Mouse (Mus musculus): ENCODE data around the gene Rbm38. TPM values are rescaled to one million over a fixed set of nuclear protein-coding genes. Genes with fewer than 3 reads are reported as not detected.

Gene Rbm38
- 1 to 10 TPM; 1.9 to 9.4 (median 3.8) TPM for total RNA-seq (2018; cell fraction: chromatin; rRNA removed)
- total RNA-seq (2018; cell fraction: cytosol; rRNA removed) = 10 to 100 TPM in 12 of 26 experiments, 1 to 10 TPM in 14; 6.2 to 13.4 (median 9.6) TPM
- 1 to 10 TPM; 3.0 to 9.8 (median 5.5) TPM for total RNA-seq (2018; cell fraction: nucleus; rRNA removed)
- polyA plus RNA-seq (2018) = 9.6 to 14.5 TPM (median 12.6 TPM) in 3 replicates

GRCm38 (mm10) chr2:173020430-173020829, at the start of gene Rbm38:
Gene Rbm38 (plus strand): TSS chr2:173020498.
- Histone ChIP-seq H3K4me3 (ENCODE audit: inconsistent target) (peak within 1 kb of the TSS; percentile 28), H3K27ac (no peak within 1 kb of the TSS), H3K36me3 (ENCODE audit: inconsistent target) (peaks cover 3% of the 10 kb centered on the region; the same call in 1 of the 2 replicates), H3K79me2 (ENCODE audit: inconsistent target) (peaks cover 30% of the 10 kb centered on the region)
- WGBS (ENCODE audit: missing documents) = 70% methylated on average over 11 of the region's 11 CpGs

- Histone ChIP-seq H3K27ac (no peak overlapping the region), H3K36me3 (ENCODE audit: inconsistent target) (no peaks in the 10 kb centered on the region), H3K79me2 (ENCODE audit: inconsistent target) (no peaks in the 10 kb centered on the region), H3K4me3 (ENCODE audit: inconsistent target) (no peak overlapping the region)
- WGBS (ENCODE audit: missing documents) = 81% methylated on average over 2 of the region's 2 CpGs
These were observed 48.4 kb upstream of the Rbm38 start for GRCm38 (mm10) chr2:172971865-172972264.

- Histone ChIP-seq H3K79me2 (ENCODE audit: inconsistent target) (no peaks in the 10 kb centered on the region), H3K36me3 (ENCODE audit: inconsistent target) (no peaks in the 10 kb centered on the region), H3K27ac (no peak overlapping the region), H3K4me3 (ENCODE audit: inconsistent target) (no peak overlapping the region)
- 69% methylated on average over 7 of the region's 7 CpGs for WGBS (ENCODE audit: missing documents)
These were observed 46.3 kb upstream of the Rbm38 start for GRCm38 (mm10) chr2:172973806-172974565.

GRCm38 (mm10) chr2:172974701-172975100, 45.6 kb upstream of the Rbm38 start:
- no peaks in the 10 kb centered on the region for H3K36me3 ChIP-seq (ENCODE audit: inconsistent target)
- H3K79me2 ChIP-seq (ENCODE audit: inconsistent target) = no peaks in the 10 kb centered on the region
- no peak overlapping the region for H3K27ac ChIP-seq
- no peak overlapping the region for H3K4me3 ChIP-seq (ENCODE audit: inconsistent target)
- WGBS (ENCODE audit: missing documents) = 90% methylated on average over 7 of the region's 7 CpGs

GRCm38 (mm10) chr2:172975159-172975558, 45.1 kb upstream of the Rbm38 start:
- Histone ChIP-seq H3K79me2 (ENCODE audit: inconsistent target) (no peaks in the 10 kb centered on the region), H3K4me3 (ENCODE audit: inconsistent target) (no peak overlapping the region), H3K27ac (no peak overlapping the region), H3K36me3 (ENCODE audit: inconsistent target) (no peaks in the 10 kb centered on the region)
- 96% methylated on average over 6 of the region's 6 CpGs for WGBS (ENCODE audit: missing documents)

- H3K4me3 ChIP-seq (ENCODE audit: inconsistent target) = no peak overlapping the region
- H3K79me2 ChIP-seq (ENCODE audit: inconsistent target) = no peaks in the 10 kb centered on the region
- WGBS (ENCODE audit: missing documents) = 8% methylated on average over 7 of the region's 7 CpGs
- H3K27ac ChIP-seq = no peak overlapping the region
- H3K36me3 ChIP-seq (ENCODE audit: inconsistent target) = no peaks in the 10 kb centered on the region
These were observed 43.5 kb upstream of the Rbm38 start for GRCm38 (mm10) chr2:172976661-172977238.

GRCm38 (mm10) chr2:172977409-172978130, 42.7 kb upstream of the Rbm38 start, which contains the start of gene Spo11:
Gene Spo11 (plus strand): TSS chr2:172977700.
- whole genome bisulfite sequencing (ENCODE audit: missing documents) = 19% methylated on average over 14 of the region's 14 CpGs
- no peak within 1 kb of the TSS for H3K4me3 ChIP-seq (ENCODE audit: inconsistent target)
- no peaks in the 10 kb centered on the region for H3K79me2 ChIP-seq (ENCODE audit: inconsistent target)
- no peak within 1 kb of the TSS for H3K27ac ChIP-seq
- H3K36me3 ChIP-seq (ENCODE audit: inconsistent target) = no peaks in the 10 kb centered on the region

GRCm38 (mm10) chr2:172978131-172978633, 42.1 kb upstream of the Rbm38 start:
- Histone ChIP-seq H3K27ac (no peak overlapping the region), H3K4me3 (ENCODE audit: inconsistent target) (no peak overlapping the region), H3K36me3 (ENCODE audit: inconsistent target) (no peaks in the 10 kb centered on the region), H3K79me2 (ENCODE audit: inconsistent target) (no peaks in the 10 kb centered on the region)
- 47% methylated on average over 3 of the region's 4 CpGs for WGBS (ENCODE audit: missing documents)

GRCm38 (mm10) chr2:172979666-172980345, 40.5 kb upstream of the Rbm38 start:
- 94% methylated on average over 33 of the region's 43 CpGs for WGBS (ENCODE audit: missing documents)
- no peak overlapping the region for H3K27ac ChIP-seq
- H3K36me3 ChIP-seq (ENCODE audit: inconsistent target) = no peaks in the 10 kb centered on the region
- no peaks in the 10 kb centered on the region for H3K79me2 ChIP-seq (ENCODE audit: inconsistent target)
- no peak overlapping the region for H3K4me3 ChIP-seq (ENCODE audit: inconsistent target)

- Histone ChIP-seq H3K4me3 (ENCODE audit: inconsistent target) (no peak overlapping the region), H3K79me2 (ENCODE audit: inconsistent target) (no peaks in the 10 kb centered on the region), H3K27ac (no peak overlapping the region), H3K36me3 (ENCODE audit: inconsistent target) (no peaks in the 10 kb centered on the region)
- 95% methylated on average over 8 of the region's 9 CpGs for WGBS (ENCODE audit: missing documents)
These were observed 37.3 kb upstream of the Rbm38 start for GRCm38 (mm10) chr2:172982776-172983561.

- H3K79me2 ChIP-seq (ENCODE audit: inconsistent target) = no peaks in the 10 kb centered on the region
- no peak overlapping the region for H3K4me3 ChIP-seq (ENCODE audit: inconsistent target)
- H3K36me3 ChIP-seq (ENCODE audit: inconsistent target) = no peaks in the 10 kb centered on the region
- WGBS (ENCODE audit: missing documents) = 96% methylated on average over 6 of the region's 6 CpGs
- no peak overlapping the region for H3K27ac ChIP-seq
These were observed 30.1 kb upstream of the Rbm38 start for GRCm38 (mm10) chr2:172990161-172990560.

- WGBS (ENCODE audit: missing documents) = 15% methylated on average over 4 of the region's 4 CpGs
- Histone ChIP-seq H3K27ac (no peak overlapping the region), H3K79me2 (ENCODE audit: inconsistent target) (peaks cover 9% of the 10 kb centered on the region), H3K4me3 (ENCODE audit: inconsistent target) (no peak overlapping the region), H3K36me3 (ENCODE audit: inconsistent target) (no peaks in the 10 kb centered on the region)
These were observed 24.1 kb upstream of the Rbm38 start for GRCm38 (mm10) chr2:172996207-172996606.

- H3K36me3 ChIP-seq (ENCODE audit: inconsistent target) = peaks cover 3% of the 10 kb centered on the region; the same call in 1 of the 2 replicates
- 85% methylated on average over 11 of the region's 11 CpGs for WGBS (ENCODE audit: missing documents)
- no peak overlapping the region for H3K4me3 ChIP-seq (ENCODE audit: inconsistent target)
- H3K79me2 ChIP-seq (ENCODE audit: inconsistent target) = peaks cover 24% of the 10 kb centered on the region
- no peak overlapping the region for H3K27ac ChIP-seq
These were observed 22.6 kb upstream of the Rbm38 start for GRCm38 (mm10) chr2:172997748-172998147.

Measured in macrophage (primary cell).